Mouse (Mus musculus) heart, postnatal 0 days (tissue): Measurements from ENCODE around the gene Dmrt1.

Experiments used
- CTCF ChIP-seq: IDR thresholded peaks from 2 replicates; pipeline ENCODE4 v1.5.1; 2016; ENCODE audit warnings: antibody characterized with exemption, control low read depth, low read depth
- EP300 ChIP-seq: IDR thresholded peaks from 2 replicates; pipeline ENCODE4 v1.6.1; 2016; ENCODE audit warnings: antibody characterized with exemption, low read depth

DNA sequence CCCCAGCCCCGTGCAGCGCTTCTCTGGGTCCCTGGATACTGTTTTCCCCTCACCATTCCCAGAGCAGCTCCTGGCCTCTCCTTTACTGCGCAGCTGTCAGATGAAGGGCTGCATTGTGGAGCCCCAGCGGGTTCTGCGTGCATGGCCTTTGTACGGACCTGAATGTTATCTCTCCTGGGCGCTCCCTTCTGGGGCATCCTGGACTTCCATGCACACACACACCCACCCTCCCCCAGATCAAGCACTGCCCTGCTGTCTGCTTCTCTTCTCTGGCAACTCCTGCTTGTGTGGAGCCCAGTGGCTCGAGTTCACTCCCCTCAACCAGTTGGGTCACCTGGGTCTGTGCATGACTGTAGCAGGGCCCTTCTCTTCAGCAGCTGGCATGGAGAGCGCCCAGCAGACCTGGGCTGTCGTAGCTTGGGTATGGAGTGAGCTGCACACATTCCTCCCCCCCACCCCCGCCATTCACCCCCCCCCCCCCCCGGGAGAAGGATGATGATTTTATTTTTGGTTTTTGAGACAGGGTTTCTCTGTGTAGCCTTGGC, 9.6 kb downstream of the Dmrt1 start:
- TF ChIP-seq CTCF (no peak), EP300 (no peak)
